Mouse (Mus musculus): ENCODE results near the gene Slc25a40.

The Slc25a40 gene

DNA sequence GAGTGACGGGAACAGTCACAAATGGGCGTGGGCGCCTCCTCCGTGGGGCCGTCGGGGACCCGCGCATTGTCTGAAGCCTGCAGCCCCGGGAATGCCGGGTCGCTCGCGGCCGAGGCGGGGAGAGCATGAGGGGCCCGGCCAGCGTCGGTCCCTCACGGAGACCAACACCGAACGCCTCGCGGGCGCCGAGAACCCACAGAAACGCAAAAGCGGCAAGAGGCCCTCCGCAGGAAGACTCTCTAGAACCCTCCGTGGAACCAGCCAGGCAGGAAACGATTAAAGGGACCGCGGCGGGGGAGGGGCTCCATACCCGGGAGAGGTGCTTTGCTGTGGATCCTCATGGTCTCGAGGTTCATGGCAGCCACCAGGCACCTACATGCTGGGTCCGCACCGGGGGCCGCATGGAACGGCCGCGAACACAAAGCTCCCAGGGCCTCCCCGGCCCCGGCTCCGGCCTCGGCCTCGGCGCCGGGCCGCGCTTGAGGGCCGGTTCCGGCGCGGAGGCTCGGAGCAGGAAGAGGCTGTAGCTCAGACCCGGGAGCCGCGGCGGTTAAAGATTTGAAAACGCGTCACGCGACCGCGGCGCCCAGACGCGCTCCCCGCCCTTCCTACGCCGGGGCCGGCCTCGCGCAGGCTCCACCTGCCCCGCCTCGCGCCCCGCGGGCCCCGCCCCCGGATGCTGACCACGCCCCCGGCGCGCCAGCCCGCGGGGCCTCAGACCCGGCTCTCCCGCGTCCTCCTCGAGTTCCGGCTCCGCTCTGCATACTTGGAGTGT, at the start of gene Slc25a40, which contains the start of gene Dbf4:
Gene Slc25a40, plus strand, starts transcription at position 694 of the 775 bp plus-strand sequence.
Gene Dbf4, minus strand, starts transcription at position 560 of the 775 bp plus-strand sequence.
- DNase-seq (ENCODE audit: low spot score), result peak; percentile 85

DNA sequence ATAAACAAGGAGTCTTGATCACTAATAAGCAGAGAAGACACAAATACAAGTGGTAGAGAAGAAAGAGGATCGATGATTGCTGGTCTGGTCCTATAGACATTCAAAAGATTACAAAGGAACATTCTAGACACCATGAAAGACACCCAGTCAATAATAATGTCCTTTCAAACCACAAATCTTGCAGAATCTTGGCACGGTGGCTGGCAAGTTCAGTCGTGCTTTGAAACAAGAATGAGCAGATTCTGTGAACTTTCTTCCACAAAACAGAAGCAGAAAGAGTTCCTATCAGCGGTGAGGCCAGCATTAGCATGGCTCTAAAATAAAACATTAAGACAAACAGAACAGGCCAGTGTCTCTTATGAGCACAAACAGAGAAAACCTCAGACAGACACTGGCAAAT, 49.2 kb upstream of the Slc25a40 start:
- no peak for DNase-seq (ENCODE audit: low spot score)

DNA sequence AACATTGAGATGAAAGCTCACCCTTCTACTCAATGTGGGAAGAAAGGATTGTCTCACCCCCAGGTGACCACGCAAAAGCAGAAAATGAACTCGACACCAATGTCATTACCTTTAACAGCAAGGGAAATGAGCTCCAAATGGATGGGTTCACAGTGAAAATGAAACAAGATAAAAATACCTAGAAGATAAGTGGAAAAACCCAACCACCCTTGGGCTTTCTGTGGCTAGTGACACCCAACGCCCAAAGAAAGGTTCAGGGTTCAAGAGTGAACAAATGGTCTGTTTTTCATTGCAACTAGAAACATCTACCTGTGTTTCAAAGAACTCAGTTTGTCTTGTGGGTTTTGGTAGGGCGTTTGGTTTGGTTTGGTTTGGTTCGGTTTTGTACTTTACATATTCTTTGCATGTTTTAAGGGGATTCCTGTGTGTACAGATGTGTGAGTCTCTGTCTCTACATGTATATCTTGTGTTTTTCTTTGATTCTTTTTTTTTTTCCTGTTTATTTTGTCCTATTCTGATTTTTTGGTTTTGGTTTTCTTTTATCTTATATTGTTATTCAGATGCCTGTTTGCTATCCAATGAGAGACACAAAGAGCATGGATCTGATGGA, 48.2 kb upstream of the Slc25a40 start:
- no peak for DNase-seq (ENCODE audit: low spot score)

DNA sequence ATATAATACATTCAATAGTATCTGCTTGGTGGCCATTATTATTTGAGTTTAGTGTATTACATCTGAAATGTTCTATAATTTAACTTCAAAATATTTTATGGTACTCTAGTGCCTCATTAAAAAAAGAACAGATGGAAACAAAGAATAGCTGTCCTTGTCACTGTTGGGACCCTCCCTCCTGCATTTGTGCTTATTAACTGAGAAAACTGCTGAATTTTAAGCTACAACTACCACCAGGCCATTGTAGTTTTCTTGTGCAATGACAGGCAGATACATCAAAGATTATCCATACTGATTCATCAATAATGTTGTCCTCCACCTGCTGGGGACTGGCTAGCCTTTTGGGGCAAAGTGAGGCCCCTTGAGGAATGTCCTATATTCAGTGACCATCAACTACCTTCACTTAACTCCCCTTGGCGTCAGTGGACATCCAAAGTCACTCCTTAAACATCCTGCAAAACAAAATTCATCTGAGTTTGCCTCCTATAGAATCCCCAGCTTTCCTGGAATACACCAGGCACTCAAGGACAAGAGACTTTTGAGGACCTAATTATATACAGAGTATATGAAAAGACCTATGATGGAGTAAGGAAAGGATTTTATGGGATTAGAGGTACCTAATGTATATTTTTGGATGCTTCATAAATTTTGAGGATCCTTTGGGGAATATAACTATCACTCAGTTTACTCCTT, 28.6 kb upstream of the Slc25a40 start:
- no peak for DNase-seq (ENCODE audit: low spot score)

DNA sequence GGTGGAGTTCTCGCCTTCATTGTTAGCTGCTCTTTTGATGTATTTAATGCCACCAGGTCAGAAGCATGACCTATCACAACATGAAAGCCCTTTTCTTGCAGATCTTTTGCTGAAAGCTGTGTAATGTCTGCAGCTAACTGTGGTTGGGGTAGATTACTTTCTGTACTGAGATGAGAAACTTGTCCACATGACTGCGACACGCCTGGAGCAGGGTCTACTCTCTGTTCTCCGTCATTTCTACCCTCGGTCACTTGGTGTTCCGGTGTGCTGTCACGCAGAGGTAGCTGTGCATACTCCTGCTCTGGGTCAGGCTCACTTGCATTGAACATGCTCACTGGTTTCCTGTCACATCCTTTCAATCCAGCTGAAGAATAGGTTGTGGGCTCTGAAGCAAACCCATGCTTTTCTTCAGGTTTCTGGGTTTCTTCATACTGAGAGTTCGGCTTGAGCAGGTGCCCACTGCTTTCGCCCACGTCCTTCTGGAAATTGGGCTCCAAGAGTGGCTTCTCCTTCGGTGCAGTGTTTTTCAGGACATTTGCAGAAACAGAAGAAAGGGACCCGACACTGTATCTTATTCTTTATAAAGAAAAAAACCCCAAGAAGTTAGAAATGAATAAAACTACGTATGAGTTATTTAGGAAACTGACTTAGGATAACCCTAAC, 24.9 kb upstream of the Slc25a40 start:
- no peak for DNase-seq (ENCODE audit: low spot score)

DNA sequence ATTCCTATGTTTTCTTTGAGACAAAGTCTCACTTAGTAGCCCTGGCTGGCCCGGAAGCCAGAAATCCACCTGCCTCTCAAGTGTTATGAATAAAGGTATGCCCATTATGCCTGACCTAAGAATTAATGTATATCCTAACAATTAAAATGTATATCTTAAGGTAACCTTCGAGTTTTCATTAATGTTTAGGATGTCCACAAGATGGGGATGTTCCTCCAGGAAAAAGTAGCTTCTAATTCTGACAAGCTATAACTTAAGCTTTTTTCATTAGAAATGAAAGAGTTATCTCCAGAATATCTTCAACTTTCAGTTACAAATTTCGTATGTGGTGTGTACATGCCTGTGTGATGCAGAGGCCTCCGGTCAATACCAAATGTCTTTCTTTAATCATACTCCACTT, 13.9 kb upstream of the Slc25a40 start:
- DNase-seq (ENCODE audit: low spot score), result no peak

DNA sequence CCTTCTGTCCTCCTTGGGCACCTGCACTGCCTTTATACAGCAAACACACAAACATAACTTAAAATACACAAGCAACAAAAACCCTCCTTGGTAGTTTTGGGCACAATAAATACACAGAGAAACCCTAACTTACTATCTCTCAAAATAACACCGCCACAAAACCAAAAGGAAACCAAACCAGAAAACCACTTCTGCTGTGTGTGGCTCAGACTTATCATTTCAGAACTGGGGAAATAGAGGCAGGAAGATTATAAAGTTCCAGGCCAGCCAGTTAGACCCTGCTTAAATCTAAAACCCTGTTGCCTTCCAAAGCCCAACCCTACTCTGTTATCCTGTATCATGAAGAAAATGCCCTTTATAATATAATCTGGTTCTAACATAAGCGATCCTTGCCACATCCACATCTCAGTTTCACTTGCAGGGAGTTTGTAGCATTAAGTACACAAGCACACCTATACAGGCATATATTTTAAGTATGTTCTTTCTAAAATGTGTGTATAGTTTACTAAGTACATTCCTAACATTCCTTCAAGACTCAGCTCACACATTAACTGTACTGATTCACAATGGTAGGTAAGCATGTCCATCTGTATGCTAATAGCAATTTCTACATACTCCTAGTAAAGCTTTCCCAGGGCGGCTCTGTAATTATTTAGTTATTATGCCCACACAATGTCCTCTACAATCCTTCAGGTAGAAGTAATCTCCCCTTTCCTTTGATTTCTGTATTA, 5.8 kb upstream of the Slc25a40 start:
- no peak for DNase-seq (ENCODE audit: low spot score)

DNA sequence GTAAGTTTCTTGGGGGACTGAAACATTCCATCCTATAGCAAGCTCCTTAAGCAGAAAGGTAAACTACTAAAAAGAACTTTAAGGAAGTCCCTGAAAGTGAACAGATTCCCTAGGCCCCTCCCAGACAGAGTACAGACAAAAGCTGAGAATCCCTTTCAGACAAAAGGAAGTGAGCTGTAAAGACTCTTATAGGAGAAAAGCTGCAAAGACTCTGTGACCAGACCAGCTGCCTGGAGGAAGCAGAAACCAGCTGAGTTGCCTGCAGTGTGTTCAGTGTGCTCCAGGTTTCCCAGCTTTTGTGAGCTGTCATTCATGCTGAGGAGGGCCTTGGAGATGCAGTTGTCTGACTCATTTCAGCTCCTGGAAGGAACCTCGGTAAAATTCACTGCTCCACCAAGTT, 5.2 kb upstream of the Slc25a40 start:
- no peak for DNase-seq (ENCODE audit: low spot score)

DNA sequence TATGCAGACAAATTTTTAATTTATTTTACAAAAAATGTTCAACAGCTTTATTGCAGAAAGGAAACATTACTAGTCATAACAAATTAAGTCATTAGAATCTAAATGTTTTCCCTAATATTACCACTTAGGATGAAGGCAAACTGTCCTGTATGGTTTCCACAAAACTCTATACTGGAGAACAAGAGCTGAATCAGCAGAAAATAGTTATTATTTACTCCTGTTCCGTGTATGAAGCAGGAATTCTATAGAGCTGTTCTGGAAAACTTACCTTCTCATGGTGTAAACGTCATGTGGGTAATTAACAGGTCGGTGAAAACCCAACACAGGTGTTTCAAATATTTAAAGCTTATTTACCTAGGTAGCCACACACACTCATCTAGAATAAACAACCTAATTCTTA, 1.2 kb upstream of the Slc25a40 start:
- no peak for DNase-seq (ENCODE audit: low spot score)

DNA sequence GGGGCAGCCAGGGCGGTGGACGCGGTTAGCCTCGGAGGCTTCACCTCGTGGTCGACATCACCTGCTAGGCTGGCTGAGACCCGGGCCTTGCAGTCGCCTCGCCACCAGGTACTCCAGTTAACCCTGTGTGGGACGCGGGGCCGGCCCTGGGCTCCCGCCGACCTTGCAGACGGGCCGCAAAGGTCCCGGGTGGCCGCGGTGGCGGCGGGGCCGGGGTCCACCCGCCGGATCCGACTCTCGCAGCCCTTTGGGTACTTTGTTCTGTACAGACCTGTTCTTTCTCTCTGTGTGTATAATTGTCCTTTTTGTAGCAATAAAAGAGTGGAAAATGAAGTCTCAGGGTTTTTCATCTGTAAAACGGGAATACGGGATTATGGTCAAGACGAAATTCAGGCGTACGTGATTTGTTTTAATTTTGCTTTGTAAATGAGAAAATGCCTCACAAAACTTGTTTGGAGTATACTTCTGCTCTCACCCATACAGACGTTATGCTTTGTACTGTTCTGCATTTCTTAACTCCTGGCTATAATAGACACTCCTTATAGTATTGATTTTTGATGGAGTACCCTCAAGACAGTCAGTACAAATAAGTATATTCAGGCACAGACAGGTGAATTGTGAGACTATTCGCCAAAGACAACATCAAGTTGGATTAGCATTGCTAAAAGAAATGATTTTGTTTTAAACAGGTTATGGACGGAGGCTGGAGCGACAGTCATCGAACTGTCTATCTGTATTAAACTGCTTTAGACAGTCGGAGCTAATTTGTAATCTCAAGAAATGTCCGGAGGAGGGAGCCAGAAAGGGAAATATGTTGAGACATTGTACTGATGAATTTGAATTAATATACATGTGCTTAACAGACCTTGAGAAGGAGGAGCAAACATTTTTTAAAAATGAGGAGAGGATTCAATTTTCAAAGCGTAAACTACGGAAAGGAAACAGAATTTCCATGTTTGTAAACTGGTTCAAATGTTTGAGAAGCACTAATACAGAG, 580 bp downstream of the Slc25a40 start:
- DNase-seq (ENCODE audit: low spot score), result no peak

DNA sequence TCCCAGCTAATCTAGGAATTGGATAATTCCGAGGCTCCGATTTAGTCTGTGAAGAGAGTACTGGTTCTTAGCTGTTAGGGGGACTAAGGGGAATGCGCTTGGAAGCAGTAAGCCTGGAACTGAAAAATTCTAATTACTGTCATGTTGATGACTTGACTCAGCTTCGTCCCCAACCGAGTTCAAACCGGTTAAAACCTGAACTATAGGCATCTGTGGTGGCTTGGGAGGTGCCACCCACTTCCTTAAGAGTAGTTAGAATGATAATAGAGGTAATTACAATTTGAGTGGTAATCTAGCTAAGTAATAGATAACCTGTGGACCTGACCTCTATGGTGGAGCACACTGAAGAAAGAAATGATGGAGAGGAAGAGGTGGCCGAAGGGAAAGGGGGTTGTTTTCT, 1.5 kb downstream of the Slc25a40 start:
- no peak for DNase-seq (ENCODE audit: low spot score)

DNA sequence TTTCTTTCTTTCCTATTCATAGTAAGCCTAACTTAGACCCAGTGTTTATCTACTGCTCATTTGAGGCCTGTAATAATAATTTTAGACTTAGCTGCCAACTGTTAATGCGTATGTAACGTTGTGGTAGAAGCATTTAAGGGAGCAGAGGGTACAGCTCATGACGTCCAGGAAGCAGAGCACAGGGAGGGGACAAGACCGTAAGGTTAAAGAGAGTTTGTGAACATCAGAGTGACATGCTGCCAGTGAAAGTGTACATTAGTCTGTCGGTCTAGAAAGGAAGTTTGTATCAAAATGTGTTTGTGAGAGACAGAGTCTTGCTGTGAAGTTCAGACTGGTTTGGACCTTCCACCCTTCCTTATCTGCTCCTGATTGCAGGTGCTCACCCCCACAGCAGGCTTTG, 3.2 kb downstream of the Slc25a40 start:
- DNase-seq (ENCODE audit: low spot score), result no peak

DNA sequence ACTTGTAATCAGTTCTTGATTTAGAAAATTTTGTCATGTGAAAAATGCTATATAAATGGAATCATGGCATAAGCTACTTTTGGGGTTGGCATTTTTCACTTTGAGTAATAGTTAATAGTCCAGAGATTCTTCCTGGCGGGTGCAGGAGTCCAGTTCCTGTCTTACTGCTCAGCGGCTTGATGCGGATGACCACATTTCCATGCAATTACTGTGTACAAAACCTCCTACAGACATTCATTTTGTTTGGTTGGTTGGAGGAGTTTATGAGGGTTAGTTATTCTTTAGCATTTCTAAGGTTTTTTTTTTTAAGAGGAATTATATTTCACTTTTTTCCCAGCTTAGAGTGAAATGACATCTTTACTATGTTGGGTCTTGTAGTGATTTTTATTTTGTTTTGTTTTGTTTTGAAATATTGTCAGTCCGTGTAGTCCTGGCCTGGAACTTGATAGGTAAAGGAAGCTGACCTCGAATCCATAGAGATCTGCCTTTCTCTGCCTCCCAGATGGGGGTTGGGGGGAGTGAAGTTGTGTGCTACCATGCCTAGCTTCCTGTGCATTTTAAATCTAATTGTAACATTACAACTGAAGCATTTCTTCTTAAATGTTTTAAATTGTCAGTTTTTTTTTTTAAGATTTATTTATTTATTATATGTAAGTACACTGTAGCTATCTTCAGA, 15.0 kb downstream of the Slc25a40 start:
- DNase-seq (ENCODE audit: low spot score), result no peak

DNA sequence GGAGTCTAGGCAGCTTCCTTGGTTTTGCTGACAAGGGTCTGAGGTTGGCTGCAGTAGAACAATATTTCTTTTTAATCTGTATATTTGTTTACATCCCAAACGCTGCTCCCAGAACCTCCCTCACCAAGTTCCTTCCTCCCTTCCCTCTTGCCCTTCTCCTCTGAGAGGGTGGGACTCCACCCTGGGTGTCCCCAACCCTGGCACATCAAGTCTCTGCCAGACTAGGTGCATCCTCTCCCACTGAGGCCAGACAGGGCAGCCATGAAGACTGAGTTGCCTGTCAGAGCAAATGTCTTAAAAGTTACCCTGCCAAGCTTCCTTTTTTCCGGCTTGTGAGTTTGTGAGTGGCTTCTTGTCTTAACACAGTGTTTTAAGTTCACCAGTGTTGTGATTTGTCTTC, 16.4 kb downstream of the Slc25a40 start:
- DNase-seq (ENCODE audit: low spot score), result no peak

DNA sequence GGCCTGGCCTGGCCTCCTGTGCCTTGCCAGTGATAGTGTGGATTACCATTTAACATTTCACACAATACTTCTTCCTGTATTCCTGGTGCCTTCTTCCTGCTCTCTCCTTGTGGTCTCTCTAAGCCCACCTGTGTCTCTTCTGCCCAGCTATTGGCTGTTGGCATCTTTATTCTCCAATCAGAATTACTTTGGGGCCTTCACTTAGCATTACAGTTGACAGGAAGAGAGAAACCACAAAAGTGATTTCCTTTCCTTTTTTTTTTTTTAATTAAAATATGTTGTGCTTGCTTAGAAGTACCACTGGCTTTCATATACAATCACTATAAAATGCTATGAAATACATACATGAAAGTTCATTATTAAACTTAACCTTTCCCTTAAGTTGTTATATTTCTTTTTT, 32.9 kb downstream of the Slc25a40 start:
- no peak for DNase-seq (ENCODE audit: low spot score)

DNA sequence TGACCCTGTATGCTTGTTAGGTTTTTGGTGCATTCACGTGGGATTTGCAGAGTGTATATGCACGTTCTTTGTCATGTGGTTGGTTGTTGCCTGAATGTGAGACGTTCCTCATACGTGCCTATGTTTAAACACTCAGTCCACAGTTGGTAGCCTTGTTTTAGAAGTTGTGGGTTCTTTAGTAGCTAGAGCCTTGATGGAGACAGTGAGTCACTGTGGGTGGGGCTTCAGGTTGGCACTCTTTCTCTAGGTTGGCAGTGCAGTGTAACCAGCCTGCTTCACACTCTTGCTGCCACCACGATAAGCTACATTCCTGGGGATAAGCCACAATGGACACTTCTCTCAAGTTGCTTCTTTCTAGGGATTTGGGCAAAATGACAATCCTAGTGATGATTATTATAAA, 33.9 kb downstream of the Slc25a40 start:
- no peak for DNase-seq (ENCODE audit: low spot score)

DNA sequence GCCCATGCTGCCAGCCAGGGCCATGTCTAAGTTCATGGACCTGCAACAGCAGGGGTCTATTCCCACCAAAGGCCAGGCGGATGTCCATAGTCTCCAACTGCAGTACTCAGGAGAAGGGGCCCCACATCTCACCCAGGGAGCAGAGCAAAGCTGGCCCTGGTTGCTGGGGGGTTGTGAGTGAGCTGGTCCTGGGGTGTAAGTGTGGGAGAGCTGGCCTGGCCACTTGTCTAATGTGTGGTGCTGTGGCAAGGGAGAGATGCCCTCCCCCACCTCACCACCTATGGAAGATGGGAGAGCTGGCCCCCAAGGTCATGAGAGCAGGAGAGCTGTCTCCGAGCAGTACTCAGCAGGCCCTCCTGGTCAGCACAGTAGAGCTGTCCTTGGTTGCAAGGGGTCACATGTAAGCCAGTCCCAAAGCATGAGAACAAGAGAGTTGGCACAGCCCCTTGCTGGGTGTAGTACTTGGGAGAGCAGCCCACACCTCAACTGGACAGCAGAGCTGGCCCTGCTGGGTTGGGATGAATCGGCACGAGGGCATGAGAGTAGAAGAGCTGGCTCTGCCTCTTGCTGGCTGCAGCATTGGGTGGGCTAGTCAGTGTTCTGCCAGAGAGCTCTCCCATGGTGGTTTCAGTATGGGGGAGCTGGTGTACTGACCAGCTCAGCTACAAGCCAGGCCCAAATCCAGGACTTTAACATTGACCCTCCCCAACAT, 65.5 kb downstream of the Slc25a40 start:
- no peak for DNase-seq (ENCODE audit: low spot score)

DNA sequence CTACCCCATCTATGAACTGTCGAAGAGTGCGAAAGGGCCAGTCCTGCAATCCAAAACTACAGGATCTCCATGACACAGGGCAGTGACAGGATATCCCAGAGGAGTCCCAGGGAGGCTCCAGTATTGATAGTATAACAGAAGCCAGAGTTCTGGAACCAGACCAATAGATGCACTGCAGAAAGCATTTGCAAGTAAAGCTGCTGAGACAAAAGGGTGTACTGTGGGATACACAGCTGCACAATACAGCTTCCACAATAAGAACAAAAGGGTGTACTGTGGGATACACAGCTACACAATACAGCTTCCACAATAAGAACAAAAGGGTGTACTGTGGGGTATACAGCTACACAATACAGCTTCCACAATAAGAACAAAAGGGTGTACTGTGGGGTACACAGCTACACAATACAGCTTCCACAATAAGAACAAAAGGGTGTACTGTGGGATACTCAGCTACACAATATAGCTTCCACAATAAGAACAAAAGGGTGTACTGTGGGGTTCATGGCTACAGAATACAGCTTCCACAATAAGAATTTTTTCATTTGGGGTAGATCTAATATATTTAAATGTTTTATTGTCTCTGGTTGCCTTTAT, 66.1 kb downstream of the Slc25a40 start:
- DNase-seq (ENCODE audit: low spot score), result no peak

DNA sequence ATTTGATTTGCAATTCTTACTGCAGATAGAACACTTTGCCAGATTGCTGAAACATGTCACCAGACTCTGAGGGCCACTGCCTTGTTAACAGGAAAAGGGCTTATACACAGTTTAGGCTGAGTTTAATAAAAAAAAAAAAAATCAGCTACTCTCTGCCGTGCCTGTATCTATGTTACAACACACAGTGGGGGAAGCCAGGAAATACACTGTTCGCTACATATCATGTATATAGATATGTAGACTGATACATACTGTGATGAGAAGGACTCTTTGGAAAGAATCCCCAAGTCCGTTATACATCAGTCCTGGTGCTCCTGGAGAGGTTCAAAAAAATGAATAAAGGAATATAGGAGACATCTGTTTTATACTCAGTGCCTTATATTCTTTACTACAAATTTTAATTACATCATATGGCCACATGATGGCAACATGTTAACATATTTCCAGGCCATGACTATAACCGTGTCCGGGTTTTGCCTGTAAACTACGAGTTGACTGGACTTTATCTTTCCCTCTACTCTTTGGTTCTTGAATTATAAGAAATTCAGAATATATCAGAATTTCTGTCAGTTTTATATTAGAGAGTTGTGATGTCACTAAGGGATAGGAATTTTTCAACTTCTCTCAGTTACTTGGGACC, 66.9 kb downstream of the Slc25a40 start:
- DNase-seq (ENCODE audit: low spot score), result no peak
